Mouse (Mus musculus) intestine, embryonic 14.5 days (tissue): Measurements from ENCODE around the gene Col4a3bp. TPM values are rescaled to one million over a fixed set of nuclear protein-coding genes. Genes with fewer than 3 reads are reported as not detected.

Experiments used
- ATAC-seq: fragments of 200-750 bp; cut with Nextera tagmentation; replicated peaks from 2 replicates; pipeline ENCODE4 v1.8.0; 2017; ENCODE audit warnings: low read depth, moderate number of reproducible peaks, moderate TSS enrichment, moderate library complexity; ENCODE audit not compliant: low FRiP score, low TSS enrichment
- DNase-seq: peaks from one replicate; pipeline ENCODE4 v3.0.0-alpha.2; 2018; ENCODE audit warnings: low spot score
- H3K27ac ChIP-seq: fragments of 300-500 bp; sonication (generic); 2 replicates; pipeline ENCODE4 v1.5.1; 2014; ENCODE audit warnings: low read depth, mild to moderate bottlenecking, control low read depth
- H3K27me3 ChIP-seq: fragments of 300-500 bp; sonication (generic); replicated peaks from 2 replicates; pipeline ENCODE4 v1.6.1; 2014; ENCODE audit warnings: low read length, control low read depth; ENCODE audit not compliant: control insufficient read depth, insufficient read depth
- H3K36me3 ChIP-seq: fragments of 300-500 bp; sonication (generic); 2 replicates; pipeline ENCODE4 v1.6.1; 2014; ENCODE audit warnings: low read length, control low read depth; ENCODE audit not compliant: control insufficient read depth, insufficient read depth
- H3K4me1 ChIP-seq: fragments of 300-500 bp; sonication (generic); replicated peaks from 2 replicates; pipeline ENCODE4 v1.6.1; 2014; ENCODE audit warnings: low read length, control low read depth, mixed read lengths; ENCODE audit not compliant: control insufficient read depth, insufficient read depth
- H3K4me2 ChIP-seq: fragments of 300-500 bp; sonication (generic); 2 replicates; pipeline ENCODE4 v1.6.1; 2014; ENCODE audit warnings: low read length
- H3K4me3 ChIP-seq: fragments of 300-500 bp; sonication (generic); 2 replicates; pipeline ENCODE4 v1.5.1; 2014; ENCODE audit warnings: low read depth, low read length, control low read depth, mixed read lengths
- H3K9ac ChIP-seq: fragments of 300-500 bp; sonication (generic); 2 replicates; pipeline ENCODE4 v1.6.1; 2014; ENCODE audit warnings: mild to moderate bottlenecking, low read length
- H3K9me3 ChIP-seq: fragments of 300-500 bp; sonication (generic); 2 replicates; pipeline ENCODE4 v1.6.1; 2016; ENCODE audit warnings: low read length, control low read depth; ENCODE audit not compliant: control insufficient read depth
- WGBS: fragments of 180-500 bp; shearing (Covaris S2); extraction: QIAGEN DNeasy Blood & Tissue Kit; methylation state at CpG from one replicate; pipeline ENCODE4 v1.1.7; 2014; 5-methylcytosine and 5-hydroxymethylcytosine counted together
- polyA plus RNA-seq: library from polyadenylated mRNA; unstranded; fragments of >200 nt; fragmentation: Nextera tagmentation; extraction: Ambion mirVana; gene quantifications from 2 replicates; pipeline ENCODE4 v1.2.1, GENCODE M21; 2014

Col4a3bp gene
- polyA plus RNA-seq, 1 experiment from 2014 or later, result 12.6 TPM

- Histone ChIP-seq H3K4me3 (no peak overlapping the region), H3K4me1 (no peaks in the 10 kb centered on the region), H3K36me3 (0 out of 2 replicates have a peak, but pooled peaks cover 3% of the 10 kb centered on the region), H3K27ac (no peak overlapping the region), H3K9ac (no peak overlapping the region), H3K4me2 (no peak overlapping the region), H3K9me3 (no peaks in the 10 kb centered on the region), H3K27me3 (no peaks in the 10 kb centered on the region)
- 81% methylated on average over 2 of the region's 2 CpGs for WGBS
- DNase-seq (no peak), ATAC-seq (no peak)
Observed at GRCm38 (mm10) chr13:96584201-96584600, 41.8 kb downstream of the Col4a3bp start.

GRCm38 (mm10) chr13:96586540-96586939 is 44.1 kb downstream of the Col4a3bp start:
- 95% methylated on average over 5 of the region's 5 CpGs for WGBS
- Histone ChIP-seq H3K27ac (no peak overlapping the region), H3K4me3 (no peak overlapping the region), H3K4me2 (no peak overlapping the region), H3K9ac (no peak overlapping the region), H3K9me3 (no peaks in the 10 kb centered on the region), H3K36me3 (0 out of 2 replicates have a peak, but pooled peaks cover 3% of the 10 kb centered on the region), H3K4me1 (no peaks in the 10 kb centered on the region), H3K27me3 (no peaks in the 10 kb centered on the region)
- ATAC-seq, result no peak
- DNase-seq, result no peak

GRCm38 (mm10) chr13:96588642-96589041 is 46.2 kb downstream of the Col4a3bp start:
- H3K36me3 ChIP-seq, result 0 out of 2 replicates have a peak, but pooled peaks cover 3% of the 10 kb centered on the region
- H3K27me3 ChIP-seq, result no peaks in the 10 kb centered on the region
- no peak overlapping the region for H3K4me2 ChIP-seq
- no peak for DNase-seq
- no peak overlapping the region for H3K4me3 ChIP-seq
- H3K27ac ChIP-seq, result no peak overlapping the region
- H3K4me1 ChIP-seq, result no peaks in the 10 kb centered on the region
- no peaks in the 10 kb centered on the region for H3K9me3 ChIP-seq
- H3K9ac ChIP-seq, result no peak overlapping the region
- WGBS, result 95% methylated on average over 1 of the region's 1 CpGs
- ATAC-seq, result no peak

- WGBS, result 7% methylated on average over 1 of the region's 1 CpGs
- Histone ChIP-seq H3K27me3 (no peaks in the 10 kb centered on the region), H3K4me3 (no peak overlapping the region), H3K4me1 (no peaks in the 10 kb centered on the region), H3K9ac (no peak overlapping the region), H3K36me3 (peaks cover 7% of the 10 kb centered on the region), H3K27ac (no peak overlapping the region), H3K4me2 (no peak overlapping the region), H3K9me3 (no peaks in the 10 kb centered on the region)
- no peak for DNase-seq
- no peak for ATAC-seq
Observed at GRCm38 (mm10) chr13:96593621-96594020, 51.2 kb downstream of the Col4a3bp start.

GRCm38 (mm10) chr13:96594070-96594469 is 51.7 kb downstream of the Col4a3bp start:
- DNase-seq (no peak), ATAC-seq (no peak)
- Histone ChIP-seq H3K9ac (no peak overlapping the region), H3K27ac (no peak overlapping the region), H3K9me3 (no peaks in the 10 kb centered on the region), H3K4me1 (no peaks in the 10 kb centered on the region), H3K4me2 (no peak overlapping the region), H3K36me3 (peaks cover 12% of the 10 kb centered on the region), H3K4me3 (no peak overlapping the region), H3K27me3 (no peaks in the 10 kb centered on the region)
- WGBS, result 95% methylated on average over 4 of the region's 4 CpGs

GRCm38 (mm10) chr13:96599182-96599581 is 56.8 kb downstream of the Col4a3bp start:
- DNase-seq, result no peak

GRCm38 (mm10) chr13:96604242-96604641 is 61.8 kb downstream of the Col4a3bp start:
- Histone ChIP-seq H3K4me3 (no peak overlapping the region), H3K36me3 (peaks cover 47% of the 10 kb centered on the region), H3K27me3 (no peaks in the 10 kb centered on the region), H3K9ac (no peak overlapping the region), H3K4me1 (no peaks in the 10 kb centered on the region), H3K27ac (no peak overlapping the region), H3K4me2 (no peak overlapping the region), H3K9me3 (no peaks in the 10 kb centered on the region)
- 95% methylated on average over 2 of the region's 2 CpGs for WGBS
- ATAC-seq (no peak), DNase-seq (no peak)

More at GRCm38 (mm10) chr13:96599182-96599581, 56.8 kb downstream of the Col4a3bp start:
- Histone ChIP-seq H3K4me1 (no peaks in the 10 kb centered on the region), H3K36me3 (peaks cover 32% of the 10 kb centered on the region), H3K4me3 (no peak overlapping the region), H3K9me3 (no peaks in the 10 kb centered on the region), H3K4me2 (no peak overlapping the region), H3K27ac (no peak overlapping the region), H3K9ac (no peak overlapping the region), H3K27me3 (no peaks in the 10 kb centered on the region)
- 84% methylated on average over 9 of the region's 9 CpGs for WGBS
- no peak for ATAC-seq

GRCm38 (mm10) chr13:96614615-96615014 is 72.2 kb downstream of the Col4a3bp start:
- Histone ChIP-seq H3K27me3 (no peaks in the 10 kb centered on the region), H3K9me3 (no peaks in the 10 kb centered on the region), H3K4me3 (no peak overlapping the region), H3K36me3 (peaks cover 45% of the 10 kb centered on the region), H3K9ac (no peak overlapping the region), H3K27ac (no peak overlapping the region), H3K4me2 (no peak overlapping the region), H3K4me1 (no peaks in the 10 kb centered on the region)
- ATAC-seq (no peak), DNase-seq (no peak)
- WGBS, result 91% methylated on average over 3 of the region's 3 CpGs

- DNase-seq (no peak), ATAC-seq (no peak)
- H3K36me3 ChIP-seq, result peaks cover 28% of the 10 kb centered on the region
- no peak overlapping the region for H3K27ac ChIP-seq
- no peak overlapping the region for H3K9ac ChIP-seq
- no peaks in the 10 kb centered on the region for H3K9me3 ChIP-seq
- H3K27me3 ChIP-seq, result no peaks in the 10 kb centered on the region
- WGBS, result 32% methylated on average over 1 of the region's 1 CpGs
- H3K4me1 ChIP-seq, result no peaks in the 10 kb centered on the region
- H3K4me3 ChIP-seq, result no peak overlapping the region
- no peak overlapping the region for H3K4me2 ChIP-seq
Observed at GRCm38 (mm10) chr13:96620891-96621290, 78.5 kb downstream of the Col4a3bp start.
